Mouse (Mus musculus): ENCODE measurements around the gene Myo1h.

DNA sequence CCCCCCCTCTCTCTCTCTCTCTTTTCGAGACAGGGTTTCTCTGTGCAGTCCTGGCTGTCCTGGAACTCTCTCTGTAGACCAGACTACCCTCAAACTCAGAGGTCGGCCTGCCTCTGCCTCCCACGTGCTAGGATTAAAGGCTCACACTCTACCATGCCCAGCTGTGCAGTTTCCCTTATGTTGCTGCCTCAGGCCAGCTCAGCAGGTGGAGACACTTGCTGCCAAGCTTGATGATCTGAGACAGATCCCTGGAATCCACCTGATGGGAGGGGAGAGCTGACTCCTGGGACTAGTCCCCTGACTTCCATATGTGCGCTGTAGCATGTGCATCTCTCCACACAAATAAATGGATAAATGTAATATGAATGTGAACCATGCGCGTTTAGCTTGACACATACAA is 14.2 kb downstream of the Myo1h start:
- no peak for TF ChIP-seq CTCF (IDR thresholded peaks at IDR 0.05; ENCODE audit: borderline replicate concordance, insufficient read depth, low read depth, low read length)
- no peak for TF ChIP-seq POLR2A (IDR thresholded peaks at IDR 0.05; ENCODE audit: borderline replicate concordance, insufficient read depth, low read length)

All from cerebellum, adult 2 months (tissue).